Mouse (Mus musculus) spleen, postnatal 10 days (tissue): ENCODE measurements around the gene Rabac1.

Source experiments
- DNase-seq, 2 experiments: peaks; one replicate each; pipeline ENCODE4 v3.0.0; 2021 to 2022; ENCODE audit warnings: low spot score in 2 of 2

Gene Rabac1

GRCm38 (mm10) chr7:24971972-24972893, at the start of gene Rabac1:
Gene Rabac1, minus strand, starts transcription at chr7:24972754.
- DNase-seq = peak; percentile 84 to 90

GRCm38 (mm10) chr7:25011592-25011991, 39.0 kb upstream of the Rabac1 start:
- no peak for DNase-seq

GRCm38 (mm10) chr7:25010090-25010913, 37.7 kb upstream of the Rabac1 start:
- peak; percentile 22 to 50 for DNase-seq

DNA sequence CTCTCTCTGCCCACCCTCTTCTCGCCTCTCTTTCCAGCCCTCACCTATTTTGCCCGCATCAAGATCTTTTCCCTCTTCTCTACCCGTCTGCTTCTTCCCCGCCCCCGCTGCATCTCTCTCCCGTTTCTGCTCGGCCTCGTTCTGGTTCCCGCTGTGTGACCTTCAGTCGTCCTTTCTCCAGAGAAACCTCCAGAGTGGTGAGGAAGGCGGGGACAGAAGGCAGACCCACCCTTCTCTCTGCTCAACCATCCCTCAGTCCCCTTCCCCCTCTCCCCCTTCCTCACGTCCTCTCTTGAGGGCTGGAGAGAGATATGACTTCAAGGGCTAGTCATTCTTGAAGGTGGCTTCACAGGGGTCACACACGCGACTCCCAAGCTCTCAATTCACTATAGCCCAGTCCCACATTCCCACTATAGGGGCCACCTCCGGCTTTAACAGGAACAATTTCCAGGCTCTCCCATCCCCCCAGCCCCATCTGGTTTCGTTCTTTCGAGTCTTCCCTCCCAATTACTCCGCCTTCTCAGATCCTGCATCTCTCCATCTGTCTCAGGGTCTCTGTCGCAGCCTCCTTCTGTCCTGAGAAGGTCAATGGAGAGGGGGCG, 36.6 kb upstream of the Rabac1 start:
- DNase-seq = no peak

- peak; percentile 20 to 78 for DNase-seq
Measured at GRCm38 (mm10) chr7:25008635-25009034, 36.1 kb upstream of the Rabac1 start.

DNA sequence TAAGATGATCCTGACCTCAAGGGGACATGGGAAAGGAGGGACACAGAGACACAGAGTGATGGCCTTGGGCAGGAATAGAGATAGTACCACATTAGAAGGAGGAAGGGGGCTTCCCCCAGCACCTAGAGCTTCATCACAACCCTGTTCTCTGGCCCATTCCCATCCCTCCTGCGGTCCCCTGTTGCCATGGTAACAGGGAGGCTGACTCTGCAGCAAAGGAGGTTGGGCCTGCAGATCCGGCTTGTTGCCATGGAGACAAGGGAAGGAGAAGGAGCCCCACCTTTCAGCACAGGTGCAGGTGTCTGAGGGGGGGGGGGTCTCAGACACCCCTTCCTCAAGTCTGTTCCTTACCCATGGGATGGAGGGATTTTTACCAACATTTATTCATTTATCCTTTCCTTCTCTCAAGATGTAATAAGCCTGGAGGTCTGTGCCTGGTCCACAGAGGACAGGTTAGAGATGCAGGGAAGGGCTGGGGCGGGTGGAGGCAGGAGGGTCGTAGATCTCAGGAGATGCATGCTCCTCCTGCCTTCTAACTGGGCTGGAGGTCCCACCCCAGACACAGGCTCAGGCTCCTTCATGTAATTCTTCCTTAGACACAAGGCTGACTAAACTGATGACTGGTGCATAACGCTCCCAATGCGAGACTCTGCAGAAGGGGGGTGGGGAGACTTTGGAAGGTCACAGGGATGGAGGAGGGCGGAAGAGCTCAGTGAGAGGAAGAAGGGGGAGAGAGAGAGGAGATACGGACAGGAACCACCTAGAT, 35.2 kb upstream of the Rabac1 start:
- DNase-seq = no peak

DNA sequence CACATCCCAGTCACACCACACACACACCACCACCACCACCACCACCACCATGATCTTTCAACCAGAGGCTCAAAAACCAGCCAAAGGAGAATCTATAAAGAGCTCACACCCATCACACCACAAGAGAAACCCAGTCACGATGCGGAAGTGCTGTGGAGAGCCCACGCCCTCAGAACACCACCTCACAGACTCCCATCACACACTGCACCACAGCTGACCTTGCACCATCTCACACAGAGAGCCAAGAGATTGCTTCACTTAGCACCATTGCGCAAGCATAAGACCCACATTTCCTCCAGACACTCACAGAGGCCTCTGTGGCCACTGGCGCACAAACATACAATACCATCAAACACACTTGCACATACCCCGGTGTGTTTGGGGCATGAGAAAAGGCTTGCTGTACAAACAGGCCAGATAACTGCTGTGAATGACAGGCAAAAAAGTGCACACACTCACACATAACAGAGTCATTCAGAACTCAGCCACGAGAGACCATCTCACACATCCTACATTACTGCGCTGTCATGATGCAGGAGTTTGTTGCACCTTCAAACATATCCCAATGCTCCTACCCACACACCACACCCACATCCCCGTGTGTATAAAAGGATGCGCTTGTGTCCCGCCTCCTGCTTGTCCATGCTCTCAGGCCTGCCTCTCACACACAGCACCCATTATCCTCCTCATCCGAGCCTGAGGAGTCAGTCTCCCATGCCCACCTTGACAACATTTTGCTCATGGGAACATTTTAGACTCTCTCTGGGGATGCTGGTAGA, 34.2 kb upstream of the Rabac1 start:
- DNase-seq = peak in 1 of 2 experiments; percentile 32

- no peak for DNase-seq
Measured at GRCm38 (mm10) chr7:25006171-25006570, 33.6 kb upstream of the Rabac1 start.

DNA sequence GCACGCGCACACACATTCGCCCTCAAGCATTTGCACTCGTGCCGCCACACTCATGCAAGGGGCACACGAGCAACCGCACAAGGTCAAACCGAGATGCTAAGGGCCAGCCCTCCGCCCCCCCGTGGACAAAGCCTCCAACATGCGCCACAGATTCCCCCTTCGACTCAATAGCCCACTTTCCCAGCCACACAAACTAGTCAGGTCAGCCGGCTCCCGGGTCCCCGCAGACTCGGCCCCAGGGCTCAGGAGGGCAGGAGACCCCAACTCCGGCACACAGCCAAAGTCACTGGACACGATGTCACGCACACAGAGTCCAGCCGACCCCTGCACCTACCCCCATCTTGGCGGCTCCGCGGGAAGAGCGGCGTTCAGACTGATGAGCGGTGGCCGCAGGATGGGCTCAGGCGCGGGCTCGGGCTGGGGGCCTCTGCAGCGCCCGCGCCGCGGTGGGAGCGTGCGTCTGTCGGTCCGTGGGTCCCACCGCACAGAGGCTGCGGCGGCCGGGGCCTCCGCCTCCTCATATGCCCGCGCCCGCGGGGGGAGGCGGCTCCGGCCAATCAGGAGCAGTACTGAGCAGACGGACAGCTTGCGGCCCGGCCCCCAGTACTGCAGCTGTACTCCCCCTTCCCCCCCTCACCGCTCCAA, 33.0 kb upstream of the Rabac1 start, which contains the start of gene Atp1a3:
TSS of gene Atp1a3 (minus strand) at position 538 of the 645 bp plus-strand sequence.
- peak in 1 of 2 experiments; percentile 44 for DNase-seq

- DNase-seq = no peak
Measured at GRCm38 (mm10) chr7:25004806-25005205, 32.3 kb upstream of the Rabac1 start.

- DNase-seq = no peak
Measured at GRCm38 (mm10) chr7:25003820-25004388, 31.4 kb upstream of the Rabac1 start.

- no peak for DNase-seq
Measured at GRCm38 (mm10) chr7:25003291-25003690, 30.7 kb upstream of the Rabac1 start.

DNA sequence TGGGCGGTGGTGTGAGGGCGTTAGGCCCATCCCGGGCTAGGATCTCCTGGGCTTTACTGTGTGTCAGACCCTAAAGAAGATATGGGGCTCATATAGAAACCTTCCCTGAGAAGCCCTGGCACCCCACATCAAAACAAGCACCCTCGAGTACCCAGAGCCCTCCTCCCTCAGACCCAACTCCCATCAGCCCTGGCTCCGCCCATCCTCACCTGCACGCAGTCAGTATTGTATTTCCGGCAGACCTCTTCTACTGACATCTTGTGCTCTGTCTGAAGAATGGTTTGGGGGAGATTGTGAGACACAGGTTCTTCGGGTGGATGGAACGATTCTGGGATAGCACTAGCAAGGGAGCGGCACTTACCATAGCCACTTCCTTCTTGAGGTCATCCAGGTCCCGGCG, 28.2 kb upstream of the Rabac1 start:
- DNase-seq = peak in 1 of 2 experiments; percentile 30

GRCm38 (mm10) chr7:25000211-25000610, 27.7 kb upstream of the Rabac1 start:
- no peak for DNase-seq

GRCm38 (mm10) chr7:24993081-24993480, 20.5 kb upstream of the Rabac1 start:
- DNase-seq = no peak

- DNase-seq = no peak
Measured at GRCm38 (mm10) chr7:24990478-24990877, 17.9 kb upstream of the Rabac1 start.

DNA sequence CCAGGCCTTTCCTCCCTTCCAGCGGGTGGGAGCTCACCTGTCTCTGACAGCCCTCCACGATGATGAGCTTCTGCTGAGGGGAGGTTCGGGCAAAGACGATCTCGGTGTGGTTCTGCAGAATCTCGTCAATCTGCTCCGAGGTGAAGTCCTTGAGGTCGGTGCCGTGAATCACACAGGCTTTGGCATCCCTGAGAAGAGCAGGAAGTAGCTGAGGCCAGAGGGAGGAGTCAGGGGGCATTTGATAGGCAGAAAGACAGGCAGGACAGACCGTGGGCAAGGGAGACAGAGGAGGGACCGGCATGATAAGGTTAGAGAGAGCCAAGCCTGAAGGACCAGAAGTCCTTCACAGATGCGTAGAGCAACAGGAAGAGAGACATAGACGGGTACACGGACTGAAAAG, 15.4 kb upstream of the Rabac1 start:
- no peak for DNase-seq

GRCm38 (mm10) chr7:24985799-24986198, 13.2 kb upstream of the Rabac1 start:
- DNase-seq = no peak

DNA sequence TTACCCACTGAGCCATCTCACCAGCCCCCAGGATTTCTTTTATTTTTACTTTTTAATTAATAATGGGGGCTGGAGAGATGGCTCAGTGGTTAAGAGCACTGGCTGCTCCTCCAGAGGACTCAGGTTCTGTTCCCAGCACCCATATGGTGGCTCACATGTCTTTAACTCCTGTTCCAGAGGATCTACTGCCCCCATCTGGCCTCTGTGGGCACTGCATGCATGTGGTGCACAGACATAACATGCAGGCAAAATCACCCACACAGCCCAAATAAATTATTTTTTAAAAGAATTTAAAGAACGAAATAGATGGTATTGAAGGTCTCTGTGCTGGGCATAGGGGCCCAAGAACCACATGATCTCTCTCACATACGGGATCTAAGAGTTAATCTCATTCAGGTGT, 11.8 kb upstream of the Rabac1 start:
- no peak for DNase-seq

DNA sequence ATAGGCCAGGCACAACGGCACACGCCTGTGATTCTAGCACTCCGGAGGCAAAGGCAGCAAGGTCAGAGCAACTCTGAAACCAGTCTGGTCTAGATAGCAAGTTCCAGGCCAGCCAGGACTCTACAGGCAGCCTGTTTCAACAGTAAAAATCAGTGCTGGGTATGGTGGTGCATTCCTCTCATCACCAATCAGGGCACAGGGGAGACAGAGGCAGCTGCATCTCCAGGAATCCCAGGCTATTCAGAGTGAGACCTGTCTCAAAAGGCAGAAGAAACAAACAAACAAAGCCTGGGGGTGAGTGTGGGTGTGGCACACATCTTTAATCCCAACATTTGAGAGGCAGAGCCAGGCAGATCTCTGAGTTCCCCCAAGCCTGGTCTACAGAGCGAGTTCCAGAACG, 10.8 kb upstream of the Rabac1 start:
- no peak for DNase-seq
